Mouse (Mus musculus): ENCODE data around the gene Wipf2. TPM values are rescaled to one million over a fixed set of nuclear protein-coding genes. Genes with fewer than 3 reads are reported as not detected.
A peak's percentile ranks its signal among the peaks of the same experiment; 100 is the strongest.

Wipf2 gene
- polyA plus RNA-seq, 2 experiments: 4.7 to 10.5 TPM

- DNase-seq (ENCODE audit: low spot score): peak; percentile 78
- Histone ChIP-seq H3K36me3 (ENCODE audit: control insufficient read depth, insufficient read depth, low read length) (peaks cover 33% of the 10 kb centered on the region), H3K4me3 (replicated peaks; ENCODE audit: low read length) (peak within 1 kb of the TSS; percentile 81), H3K4me2 (replicated peaks; ENCODE audit: low read depth, low read length, severe bottlenecking) (peak within 1 kb of the TSS; percentile 95), H3K9me3 (ENCODE audit: control insufficient read depth, low read length) (no peaks in the 10 kb centered on the region), H3K27ac (replicated peaks; ENCODE audit: low read depth, low read length) (no peak within 1 kb of the TSS; the same call in 1 of the 2 replicates), H3K9ac (ENCODE audit: low read depth, low read length, severe bottlenecking) (peak within 1 kb of the TSS; percentile 77), H3K27me3 (ENCODE audit: control insufficient read depth, insufficient read depth, low read length) (no peaks in the 10 kb centered on the region), H3K4me1 (ENCODE audit: control insufficient read depth, insufficient read depth, low read length) (peaks cover 4% of the 10 kb centered on the region)
- peak; percentile 90 for ATAC-seq (ENCODE audit: low FRiP score, low read depth)
- TF ChIP-seq POLR2A (IDR thresholded peaks at IDR 0.05; ENCODE audit: borderline replicate concordance, extremely low read depth, insufficient read depth, insufficient read length): no peak
- WGBS: 0% methylated on average over 20 of the region's 48 CpGs
Observed at GRCm38 (mm10) chr11:98836651-98837141, 26.7 kb upstream of the Wipf2 start, which contains the start of gene Rapgefl1. TSS of gene Rapgefl1 (plus strand) at chr11:98836785.

- Histone ChIP-seq H3K27ac (replicated peaks; ENCODE audit: low read depth, low read length) (no peak overlapping the region), H3K9me3 (ENCODE audit: control insufficient read depth, low read length) (no peaks in the 10 kb centered on the region), H3K4me3 (replicated peaks; ENCODE audit: low read length) (peak overlapping the region; percentile 81), H3K9ac (ENCODE audit: low read depth, low read length, severe bottlenecking) (peak overlapping the region; percentile 77), H3K4me2 (replicated peaks; ENCODE audit: low read depth, low read length, severe bottlenecking) (peak overlapping the region; percentile 95), H3K36me3 (ENCODE audit: control insufficient read depth, insufficient read depth, low read length) (peaks cover 27% of the 10 kb centered on the region), H3K4me1 (ENCODE audit: control insufficient read depth, insufficient read depth, low read length) (peaks cover 4% of the 10 kb centered on the region), H3K27me3 (ENCODE audit: control insufficient read depth, insufficient read depth, low read length) (no peaks in the 10 kb centered on the region)
- WGBS: under 1% methylated on average over 14 of the region's 29 CpGs
- ATAC-seq (ENCODE audit: low FRiP score, low read depth) (no peak), DNase-seq (ENCODE audit: low spot score) (no peak)
- no peak for TF ChIP-seq POLR2A (IDR thresholded peaks at IDR 0.05; ENCODE audit: borderline replicate concordance, extremely low read depth, insufficient read depth, insufficient read length)
Observed at GRCm38 (mm10) chr11:98837231-98837704, 26.2 kb upstream of the Wipf2 start.

- Histone ChIP-seq H3K4me3 (replicated peaks; ENCODE audit: low read length) (peak overlapping the region; percentile 81), H3K4me2 (replicated peaks; ENCODE audit: low read depth, low read length, severe bottlenecking) (peak overlapping the region; percentile 95), H3K36me3 (ENCODE audit: control insufficient read depth, insufficient read depth, low read length) (peaks cover 21% of the 10 kb centered on the region), H3K9me3 (ENCODE audit: control insufficient read depth, low read length) (no peaks in the 10 kb centered on the region), H3K9ac (ENCODE audit: low read depth, low read length, severe bottlenecking) (no peak overlapping the region), H3K27ac (replicated peaks; ENCODE audit: low read depth, low read length) (no peak overlapping the region), H3K27me3 (ENCODE audit: control insufficient read depth, insufficient read depth, low read length) (no peaks in the 10 kb centered on the region), H3K4me1 (ENCODE audit: control insufficient read depth, insufficient read depth, low read length) (peaks cover 4% of the 10 kb centered on the region)
- 45% methylated on average over 11 of the region's 11 CpGs for WGBS
- TF ChIP-seq POLR2A (IDR thresholded peaks at IDR 0.05; ENCODE audit: borderline replicate concordance, extremely low read depth, insufficient read depth, insufficient read length): no peak
- DNase-seq (ENCODE audit: low spot score) (no peak), ATAC-seq (ENCODE audit: low FRiP score, low read depth) (no peak)
Observed at GRCm38 (mm10) chr11:98837917-98838316, 25.5 kb upstream of the Wipf2 start.

GRCm38 (mm10) chr11:98838512-98838911 is 24.9 kb upstream of the Wipf2 start:
- ATAC-seq (ENCODE audit: low FRiP score, low read depth) (no peak), DNase-seq (ENCODE audit: low spot score) (no peak)
- Histone ChIP-seq H3K27me3 (ENCODE audit: control insufficient read depth, insufficient read depth, low read length) (no peaks in the 10 kb centered on the region), H3K9me3 (ENCODE audit: control insufficient read depth, low read length) (no peaks in the 10 kb centered on the region), H3K4me1 (ENCODE audit: control insufficient read depth, insufficient read depth, low read length) (peaks cover 4% of the 10 kb centered on the region), H3K36me3 (ENCODE audit: control insufficient read depth, insufficient read depth, low read length) (peaks cover 15% of the 10 kb centered on the region), H3K9ac (ENCODE audit: low read depth, low read length, severe bottlenecking) (no peak overlapping the region), H3K27ac (replicated peaks; ENCODE audit: low read depth, low read length) (no peak overlapping the region), H3K4me2 (replicated peaks; ENCODE audit: low read depth, low read length, severe bottlenecking) (peak overlapping the region; percentile 95), H3K4me3 (replicated peaks; ENCODE audit: low read length) (no peak overlapping the region)
- WGBS: 58% methylated on average over 9 of the region's 9 CpGs
- no peak for TF ChIP-seq POLR2A (IDR thresholded peaks at IDR 0.05; ENCODE audit: borderline replicate concordance, extremely low read depth, insufficient read depth, insufficient read length)

GRCm38 (mm10) chr11:98839402-98839801 is 24.0 kb upstream of the Wipf2 start:
- no peak overlapping the region for H3K4me3 ChIP-seq (replicated peaks; ENCODE audit: low read length)
- 42% methylated on average over 6 of the region's 6 CpGs for WGBS
- H3K36me3 ChIP-seq (ENCODE audit: control insufficient read depth, insufficient read depth, low read length): peaks cover 6% of the 10 kb centered on the region; the same call in 1 of the 2 replicates
- no peak overlapping the region for H3K9ac ChIP-seq (ENCODE audit: low read depth, low read length, severe bottlenecking)
- no peaks in the 10 kb centered on the region for H3K9me3 ChIP-seq (ENCODE audit: control insufficient read depth, low read length)
- no peaks in the 10 kb centered on the region for H3K27me3 ChIP-seq (ENCODE audit: control insufficient read depth, insufficient read depth, low read length)
- H3K4me1 ChIP-seq (ENCODE audit: control insufficient read depth, insufficient read depth, low read length): peaks cover 4% of the 10 kb centered on the region
- H3K27ac ChIP-seq (replicated peaks; ENCODE audit: low read depth, low read length): no peak overlapping the region
- H3K4me2 ChIP-seq (replicated peaks; ENCODE audit: low read depth, low read length, severe bottlenecking): 0 out of 2 replicates have a peak overlapping the region, but pooled peaks have one; percentile 17
- DNase-seq (ENCODE audit: low spot score) (no peak), ATAC-seq (ENCODE audit: low FRiP score, low read depth) (no peak)
- TF ChIP-seq POLR2A (IDR thresholded peaks at IDR 0.05; ENCODE audit: borderline replicate concordance, extremely low read depth, insufficient read depth, insufficient read length): no peak

All from limb, embryonic 14.5 days (tissue).